Mouse (Mus musculus) lung, embryonic 15.5 days (tissue): ENCODE results near the gene Dyrk3. TPM values are rescaled to one million over a fixed set of nuclear protein-coding genes. Genes with fewer than 3 reads are reported as not detected.

ENCODE experiments used
- ATAC-seq: fragments of 200-750 bp; cut with Nextera tagmentation; 2 replicates; pipeline ENCODE4 v1.8.0; 2017; ENCODE audit warnings: moderate number of reproducible peaks, borderline replicate concordance; ENCODE audit not compliant: low FRiP score, low TSS enrichment; ENCODE audit errors: extremely low read depth
- H3K27ac ChIP-seq: fragments of 300-500 bp; sonication (generic); 2 replicates; pipeline ENCODE4 v1.5.1; 2015; ENCODE audit warnings: moderate library complexity, mild to moderate bottlenecking, inconsistent platforms
- H3K27me3 ChIP-seq: fragments of 300-500 bp; sonication (generic); 2 replicates; pipeline ENCODE4 v1.6.1; 2015; ENCODE audit warnings: inconsistent platforms
- H3K36me3 ChIP-seq: fragments of 300-500 bp; sonication (generic); 2 replicates; pipeline ENCODE4 v1.6.1; 2015; ENCODE audit warnings: inconsistent platforms
- H3K4me1 ChIP-seq: fragments of 300-500 bp; sonication (generic); 2 replicates; pipeline ENCODE4 v1.6.1; 2015; ENCODE audit warnings: inconsistent platforms
- H3K4me2 ChIP-seq: fragments of 300-500 bp; sonication (generic); 2 replicates; pipeline ENCODE4 v1.6.1; 2015; ENCODE audit warnings: inconsistent platforms, mild to moderate bottlenecking, moderate library complexity
- H3K4me3 ChIP-seq: fragments of 300-500 bp; sonication (generic); 2 replicates; pipeline ENCODE4 v1.5.1; 2015; ENCODE audit warnings: mild to moderate bottlenecking, inconsistent platforms
- H3K9ac ChIP-seq: fragments of 300-500 bp; sonication (generic); 2 replicates; pipeline ENCODE4 v1.6.1; 2015; ENCODE audit warnings: inconsistent platforms
- H3K9me3 ChIP-seq: fragments of 300-500 bp; sonication (generic); 2 replicates; pipeline ENCODE4 v1.6.1; 2016; ENCODE audit warnings: inconsistent platforms
- WGBS: fragments of 180-500 bp; shearing (Covaris S2); methylation state at CpG from one replicate; pipeline ENCODE4 v1.1.7; 2015; 5-methylcytosine and 5-hydroxymethylcytosine counted together
- polyA plus RNA-seq: library from polyadenylated mRNA; unstranded; fragments of >200 nt; fragmentation: Nextera tagmentation; extraction: Ambion mirVana; gene quantifications from 2 replicates; pipeline ENCODE4 v1.2.1, GENCODE M21; 2015

Dyrk3 gene
- polyA plus RNA-seq, 1 experiment from 2014 or later: 3.7 TPM

- H3K9ac ChIP-seq: 0 out of 2 replicates have a peak overlapping the region, but pooled peaks have one; percentile 3
- H3K36me3 ChIP-seq: no peaks in the 10 kb centered on the region
- ATAC-seq: no peak
- H3K27ac ChIP-seq: no peak overlapping the region
- H3K27me3 ChIP-seq: no peaks in the 10 kb centered on the region
- no peak overlapping the region for H3K4me3 ChIP-seq
- peaks cover 96% of the 10 kb centered on the region for H3K4me1 ChIP-seq
- 72% methylated on average over 2 of the region's 2 CpGs for WGBS
- no peak overlapping the region for H3K4me2 ChIP-seq
- H3K9me3 ChIP-seq: no peaks in the 10 kb centered on the region
These were observed 48.5 kb downstream of the Dyrk3 start for GRCm38 (mm10) chr1:131089525-131090127.

- 43% methylated on average over 11 of the region's 11 CpGs for WGBS
- H3K4me3 ChIP-seq: no peak overlapping the region
- H3K4me1 ChIP-seq: peaks cover 96% of the 10 kb centered on the region
- H3K36me3 ChIP-seq: no peaks in the 10 kb centered on the region
- H3K9ac ChIP-seq: no peak overlapping the region
- H3K27me3 ChIP-seq: no peaks in the 10 kb centered on the region
- H3K27ac ChIP-seq: no peak overlapping the region
- peak overlapping the region; percentile 14; the same call in 1 of the 2 replicates for H3K4me2 ChIP-seq
- no peaks in the 10 kb centered on the region for H3K9me3 ChIP-seq
- ATAC-seq: no peak
These were observed 49.6 kb downstream of the Dyrk3 start for GRCm38 (mm10) chr1:131088547-131088946.

- no peak overlapping the region for H3K9ac ChIP-seq
- H3K9me3 ChIP-seq: no peaks in the 10 kb centered on the region
- peaks cover 97% of the 10 kb centered on the region for H3K4me1 ChIP-seq
- 26% methylated on average over 7 of the region's 7 CpGs for WGBS
- H3K27ac ChIP-seq: peak overlapping the region; percentile 52
- ATAC-seq: peak; percentile 62; the same call in 1 of the 2 replicates
- no peaks in the 10 kb centered on the region for H3K27me3 ChIP-seq
- H3K4me2 ChIP-seq: peak overlapping the region; percentile 1; the same call in 1 of the 2 replicates
- H3K36me3 ChIP-seq: no peaks in the 10 kb centered on the region
- no peak overlapping the region for H3K4me3 ChIP-seq
These were observed 51.2 kb downstream of the Dyrk3 start for GRCm38 (mm10) chr1:131086907-131087306.

DNA sequence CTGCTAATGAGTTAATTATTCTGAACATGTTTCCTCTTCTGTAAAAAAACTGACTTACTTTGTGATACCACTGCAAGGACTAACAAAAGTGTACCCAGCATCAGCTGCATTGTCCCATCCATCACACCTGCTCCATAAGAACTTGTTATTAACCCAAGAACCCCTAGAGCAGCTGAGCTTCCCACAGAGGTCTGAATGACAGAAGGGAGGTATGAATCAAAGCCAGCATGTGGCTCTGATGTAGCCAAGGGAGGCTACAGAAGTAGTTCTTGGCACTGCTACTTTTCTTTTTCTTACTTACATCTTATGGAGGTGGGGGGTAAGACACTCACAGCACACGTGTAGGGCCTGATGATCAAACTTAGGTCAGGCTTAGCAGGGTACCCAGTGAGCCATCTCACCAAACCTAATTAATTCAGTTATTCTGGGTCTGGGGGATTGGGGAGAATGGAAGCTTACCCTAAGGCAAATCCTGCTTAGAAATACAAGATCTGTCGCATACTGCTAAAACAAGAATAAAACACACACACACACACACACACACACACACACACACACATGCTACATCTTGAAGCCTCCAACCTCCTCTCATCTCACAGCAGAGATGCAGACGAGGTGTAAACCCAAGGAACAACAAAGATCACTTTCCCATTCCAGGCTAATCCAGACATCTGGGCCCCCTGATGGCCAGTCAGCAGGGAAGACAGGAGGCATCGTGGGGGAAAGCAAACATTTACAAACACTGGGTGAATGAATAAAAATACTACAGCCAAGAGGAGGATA lies 52.0 kb downstream of the Dyrk3 start:
- WGBS: 35% methylated on average over 4 of the region's 4 CpGs
- H3K36me3 ChIP-seq: no peaks in the 10 kb centered on the region
- peak overlapping the region; percentile 52 for H3K27ac ChIP-seq
- H3K4me2 ChIP-seq: 0 out of 2 replicates have a peak overlapping the region, but pooled peaks have one; percentile 1
- H3K4me1 ChIP-seq: peaks cover 98% of the 10 kb centered on the region
- no peaks in the 10 kb centered on the region for H3K27me3 ChIP-seq
- H3K9ac ChIP-seq: no peak overlapping the region
- ATAC-seq: no peak
- H3K4me3 ChIP-seq: no peak overlapping the region
- H3K9me3 ChIP-seq: no peaks in the 10 kb centered on the region

GRCm38 (mm10) chr1:131085272-131085671 lies 52.9 kb downstream of the Dyrk3 start:
- WGBS: 50% methylated on average over 3 of the region's 3 CpGs
- no peak overlapping the region for H3K4me3 ChIP-seq

DNA sequence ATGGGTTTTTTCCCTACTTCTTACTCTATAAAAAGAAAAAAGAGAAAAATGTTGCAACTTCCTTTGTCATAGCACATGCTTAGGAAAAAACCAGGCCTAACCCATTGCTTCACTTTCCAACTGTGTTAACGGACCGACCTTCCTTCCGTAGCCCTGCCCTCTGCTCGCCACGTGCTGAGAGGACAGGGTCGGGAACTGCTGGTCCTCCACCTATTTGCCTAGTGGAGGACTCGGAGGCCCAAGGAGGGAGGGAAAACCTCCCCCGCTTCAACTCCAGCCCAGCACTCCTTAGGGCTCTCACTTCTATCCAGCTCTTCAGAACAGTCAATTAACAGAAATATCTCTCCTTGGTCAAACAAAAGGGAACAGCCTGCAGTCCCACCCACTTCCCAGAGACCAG lies 53.9 kb downstream of the Dyrk3 start:
- ATAC-seq: peak; percentile 32; the same call in 1 of the 2 replicates

More at GRCm38 (mm10) chr1:131085272-131085671, 52.9 kb downstream of the Dyrk3 start:
- Histone ChIP-seq H3K27me3 (no peaks in the 10 kb centered on the region), H3K36me3 (no peaks in the 10 kb centered on the region), H3K9me3 (no peaks in the 10 kb centered on the region), H3K27ac (peak overlapping the region; percentile 92; the same call in 1 of the 2 replicates), H3K4me1 (peaks cover 98% of the 10 kb centered on the region), H3K4me2 (no peak overlapping the region), H3K9ac (no peak overlapping the region)
- ATAC-seq: no peak

GRCm38 (mm10) chr1:131083609-131084008 lies 54.5 kb downstream of the Dyrk3 start:
- Histone ChIP-seq H3K9ac (no peak overlapping the region), H3K9me3 (no peaks in the 10 kb centered on the region), H3K4me1 (peaks cover 98% of the 10 kb centered on the region), H3K27ac (peak overlapping the region; percentile 92), H3K4me3 (no peak overlapping the region), H3K27me3 (no peaks in the 10 kb centered on the region), H3K4me2 (peak overlapping the region; percentile 33), H3K36me3 (no peaks in the 10 kb centered on the region)
- ATAC-seq: peak; percentile 73
- WGBS: 8% methylated on average over 4 of the region's 4 CpGs

More for the DNA sequence above, 53.9 kb downstream of the Dyrk3 start:
- Histone ChIP-seq H3K9ac (no peak overlapping the region), H3K27me3 (no peaks in the 10 kb centered on the region), H3K4me1 (peaks cover 98% of the 10 kb centered on the region), H3K27ac (peak overlapping the region; percentile 92), H3K36me3 (no peaks in the 10 kb centered on the region), H3K4me2 (peak overlapping the region; percentile 33), H3K9me3 (no peaks in the 10 kb centered on the region), H3K4me3 (no peak overlapping the region)
- 16% methylated on average over 8 of the region's 8 CpGs for WGBS

- Histone ChIP-seq H3K9ac (no peak overlapping the region), H3K4me3 (no peak overlapping the region), H3K36me3 (no peaks in the 10 kb centered on the region), H3K9me3 (no peaks in the 10 kb centered on the region), H3K27me3 (no peaks in the 10 kb centered on the region), H3K4me1 (peaks cover 98% of the 10 kb centered on the region), H3K4me2 (peak overlapping the region; percentile 9; the same call in 1 of the 2 replicates), H3K27ac (peak overlapping the region; percentile 92)
- no peak for ATAC-seq
- WGBS: 20% methylated on average over 5 of the region's 5 CpGs
These were observed 55.0 kb downstream of the Dyrk3 start for GRCm38 (mm10) chr1:131083122-131083521.

DNA sequence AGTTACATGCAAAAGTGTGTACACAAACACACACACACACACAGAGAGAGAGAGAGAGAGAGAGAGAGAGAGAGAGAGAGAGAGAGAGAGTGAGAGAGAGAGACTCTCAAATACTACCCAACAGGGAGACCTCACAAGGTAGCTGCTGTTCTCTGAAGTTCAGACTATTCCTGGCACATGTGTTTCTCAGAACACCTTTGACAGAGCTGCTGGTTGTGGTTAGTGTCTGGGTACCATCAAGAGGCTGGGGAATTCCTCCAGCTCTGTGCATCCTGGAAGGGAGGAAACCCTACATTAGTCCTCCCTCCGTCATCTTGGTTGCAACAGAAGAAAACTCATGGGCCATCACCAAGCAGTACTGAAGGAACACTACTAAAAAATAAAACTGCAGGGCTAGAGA lies 57.5 kb downstream of the Dyrk3 start:
- no peak overlapping the region for H3K9ac ChIP-seq
- no peaks in the 10 kb centered on the region for H3K9me3 ChIP-seq
- no peak overlapping the region for H3K4me3 ChIP-seq
- H3K36me3 ChIP-seq: no peaks in the 10 kb centered on the region
- H3K27me3 ChIP-seq: no peaks in the 10 kb centered on the region
- no peak overlapping the region for H3K4me2 ChIP-seq
- no peak for ATAC-seq
- 83% methylated on average over 1 of the region's 1 CpGs for WGBS
- peaks cover 81% of the 10 kb centered on the region for H3K4me1 ChIP-seq
- peak overlapping the region; percentile 83 for H3K27ac ChIP-seq

GRCm38 (mm10) chr1:131079762-131080161 lies 58.4 kb downstream of the Dyrk3 start:
- Histone ChIP-seq H3K9ac (no peak overlapping the region), H3K4me1 (peaks cover 81% of the 10 kb centered on the region), H3K27ac (no peak overlapping the region), H3K27me3 (no peaks in the 10 kb centered on the region), H3K4me2 (no peak overlapping the region), H3K36me3 (no peaks in the 10 kb centered on the region), H3K4me3 (no peak overlapping the region), H3K9me3 (no peaks in the 10 kb centered on the region)
- ATAC-seq: no peak
- 43% methylated on average over 4 of the region's 4 CpGs for WGBS

- WGBS: 60% methylated on average over 3 of the region's 3 CpGs
- no peak overlapping the region for H3K4me3 ChIP-seq
- peak overlapping the region; percentile 35; the same call in 1 of the 2 replicates for H3K27ac ChIP-seq
- no peak overlapping the region for H3K4me2 ChIP-seq
- peaks cover 81% of the 10 kb centered on the region for H3K4me1 ChIP-seq
- H3K36me3 ChIP-seq: no peaks in the 10 kb centered on the region
- no peaks in the 10 kb centered on the region for H3K27me3 ChIP-seq
- no peak for ATAC-seq
- H3K9ac ChIP-seq: no peak overlapping the region
- H3K9me3 ChIP-seq: no peaks in the 10 kb centered on the region
These were observed 59.3 kb downstream of the Dyrk3 start for GRCm38 (mm10) chr1:131078761-131079330.
